Mouse (Mus musculus) thymus, postnatal 14 days (tissue): ENCODE measurements around the gene S100pbp.

ENCODE experiments used
- DNase-seq: peaks from one replicate; pipeline ENCODE4 v3.0.0; 2021

The S100pbp gene

GRCm38 (mm10) chr4:129125736-129126451, 63.6 kb downstream of the S100pbp start:
- no peak for DNase-seq

GRCm38 (mm10) chr4:129124652-129125146, 64.8 kb downstream of the S100pbp start:
- DNase-seq = no peak

- DNase-seq = no peak
These were observed 66.8 kb downstream of the S100pbp start for GRCm38 (mm10) chr4:129122719-129123118.

- no peak for DNase-seq
These were observed 67.4 kb downstream of the S100pbp start for GRCm38 (mm10) chr4:129122107-129122506.

GRCm38 (mm10) chr4:129121569-129122086, 67.9 kb downstream of the S100pbp start, which contains the start of gene Hpca:
Gene Hpca, minus strand, starts transcription at chr4:129122036.
- DNase-seq = no peak

GRCm38 (mm10) chr4:129120520-129121445, 68.7 kb downstream of the S100pbp start:
- DNase-seq = peak; percentile 82

GRCm38 (mm10) chr4:129119708-129120107, 69.8 kb downstream of the S100pbp start:
- DNase-seq = no peak

- DNase-seq = no peak
These were observed 71.6 kb downstream of the S100pbp start for GRCm38 (mm10) chr4:129117720-129118510.

- no peak for DNase-seq
These were observed 72.8 kb downstream of the S100pbp start for GRCm38 (mm10) chr4:129116703-129117102.

- DNase-seq = peak; percentile 64
These were observed 76.2 kb downstream of the S100pbp start for GRCm38 (mm10) chr4:129113083-129113988.

GRCm38 (mm10) chr4:129112231-129112630, 77.3 kb downstream of the S100pbp start:
- no peak for DNase-seq

- no peak for DNase-seq
These were observed 78.2 kb downstream of the S100pbp start for GRCm38 (mm10) chr4:129111350-129111749.

- DNase-seq = no peak
These were observed 78.7 kb downstream of the S100pbp start for GRCm38 (mm10) chr4:129110804-129111203.

GRCm38 (mm10) chr4:129108624-129109023, 80.9 kb downstream of the S100pbp start:
- DNase-seq = no peak

- DNase-seq = no peak
These were observed 82.1 kb downstream of the S100pbp start for GRCm38 (mm10) chr4:129107348-129107899.

GRCm38 (mm10) chr4:129106073-129106472, 83.5 kb downstream of the S100pbp start:
- no peak for DNase-seq

- no peak for DNase-seq
These were observed 84.2 kb downstream of the S100pbp start, which contains the start of gene Tmem54 for GRCm38 (mm10) chr4:129105356-129105755. Gene Tmem54, plus strand, starts transcription at chr4:129105548.

- DNase-seq = no peak
These were observed 87.2 kb downstream of the S100pbp start for GRCm38 (mm10) chr4:129102133-129102829.
